26 mouse cellular contexts compared by ENCODE assay signal in genomic region chr11:12321445-12321844, GRCm38 (mm10).
DNase-seq lines count a peak whose midpoint lies in the region; ATAC-seq and TF ChIP-seq lines count a peak whose summit lies in the region.
"Had no signal": no experiment of that assay in that cellular context is flagged by ENCODE, and none has a peak within 500 bp of the region (broad histone marks: within the 10 kb centered on the region; RNA-seq: fewer than 3 reads in every experiment).

No protein-coding gene starts in this region.

- H3K36me3 ChIP-seq in midbrain, embryonic 11.5 days (ENCODE audit: control insufficient read depth, insufficient read depth, low read length): no peaks in the 10 kb centered on the region
- H3K36me3 ChIP-seq in midbrain, postnatal 0 days (ENCODE audit: insufficient read depth, low read length): no peaks in the 10 kb centered on the region
- H3K36me3 ChIP-seq in heart, embryonic 15.5 days: no peaks in the 10 kb centered on the region
- H3K36me3 ChIP-seq in hindbrain, postnatal 0 days (ENCODE audit: insufficient read depth, low read length): no peaks in the 10 kb centered on the region
- H3K36me3 ChIP-seq: hindbrain, embryonic 15.5 days; limb, embryonic 10.5 days; liver, embryonic 15.5 days; midbrain, embryonic 10.5 days; neural tube, embryonic 15.5 days had no signal

- H3K4me2 ChIP-seq in midbrain, embryonic 11.5 days: no peak overlapping the region
- no peak overlapping the region for H3K4me2 ChIP-seq in midbrain, postnatal 0 days (ENCODE audit: low read depth, low read length, poor library complexity, severe bottlenecking)
- H3K4me2 ChIP-seq in heart, embryonic 15.5 days: no peak overlapping the region
- no peak overlapping the region for H3K4me2 ChIP-seq in hindbrain, postnatal 0 days (ENCODE audit: low read depth, low read length)
- H3K4me2 ChIP-seq: hindbrain, embryonic 15.5 days; liver, embryonic 15.5 days; neural tube, embryonic 15.5 days had no signal

- H3K9me3 ChIP-seq in midbrain, embryonic 11.5 days (ENCODE audit: control insufficient read depth, low read length): no peaks in the 10 kb centered on the region
- H3K9me3 ChIP-seq in midbrain, postnatal 0 days (ENCODE audit: low read length): no peaks in the 10 kb centered on the region
- H3K9me3 ChIP-seq in heart, embryonic 15.5 days (replicated peaks): no peaks in the 10 kb centered on the region
- H3K9me3 ChIP-seq in hindbrain, postnatal 0 days (ENCODE audit: low read length): no peaks in the 10 kb centered on the region
- H3K9me3 ChIP-seq: hindbrain, embryonic 15.5 days; limb, embryonic 10.5 days; liver, embryonic 15.5 days; midbrain, embryonic 10.5 days; neural tube, embryonic 15.5 days had no signal

- peak; percentile 50 for DNase-seq in heart, adult 8-10 months (ENCODE audit: low spot score)
- DNase-seq in heart, postnatal 25 days (ENCODE audit: low spot score): no peak
- DNase-seq in midbrain, embryonic 11.5 days (ENCODE audit: low spot score, missing footprints): peak; percentile 49
- DNase-seq in midbrain, postnatal 0 days (ENCODE audit: low spot score): no peak
- no peak for DNase-seq in hindbrain, postnatal 0 days (ENCODE audit: low spot score)
- no peak for DNase-seq in adrenal gland, postnatal 14 days
- DNase-seq: adrenal gland, adult 8-10 months; cerebellum, adult 8-10 months; cerebellum, postnatal 36 days; gastrocnemius, postnatal 36 days; kidney, postnatal 25 days; liver; right cerebral cortex, postnatal 14 days; thymus, adult 2 months; thymus, postnatal 4 days had no signal

- H3K4me1 ChIP-seq in midbrain, embryonic 11.5 days (ENCODE audit: control insufficient read depth, insufficient read depth, low read length): no peaks in the 10 kb centered on the region
- H3K4me1 ChIP-seq in midbrain, postnatal 0 days (ENCODE audit: insufficient read depth, low read length): no peaks in the 10 kb centered on the region
- peaks cover 20% of the 10 kb centered on the region for H3K4me1 ChIP-seq in heart, embryonic 15.5 days (replicated peaks)
- no peaks in the 10 kb centered on the region for H3K4me1 ChIP-seq in hindbrain, postnatal 0 days (ENCODE audit: insufficient read depth, low read length)
- H3K4me1 ChIP-seq: hindbrain, embryonic 15.5 days; limb, embryonic 10.5 days; liver, embryonic 15.5 days; midbrain, embryonic 10.5 days; neural tube, embryonic 15.5 days had no signal

- no peak overlapping the region for H3K4me3 ChIP-seq in midbrain, embryonic 11.5 days (ENCODE audit: low read depth, low read length)
- H3K4me3 ChIP-seq in midbrain, postnatal 0 days (ENCODE audit: low read depth, low read length): no peak overlapping the region
- no peak overlapping the region for H3K4me3 ChIP-seq in heart, embryonic 15.5 days
- H3K4me3 ChIP-seq in hindbrain, postnatal 0 days (ENCODE audit: low read length): no peak overlapping the region
- H3K4me3 ChIP-seq: hindbrain, embryonic 15.5 days; layer of hippocampus, adult 2 months; limb, embryonic 10.5 days; liver, embryonic 15.5 days; midbrain, embryonic 10.5 days; neural tube, embryonic 15.5 days had no signal

- intact Hi-C loops in heart, postnatal 25 days (cut with DNase I): no loop called here

- no peak overlapping the region for H3K9ac ChIP-seq in midbrain, embryonic 11.5 days (ENCODE audit: low read length)
- H3K9ac ChIP-seq in midbrain, postnatal 0 days (replicated peaks; ENCODE audit: low read length, poor library complexity, severe bottlenecking): no peak overlapping the region
- no peak overlapping the region for H3K9ac ChIP-seq in heart, embryonic 15.5 days
- no peak overlapping the region for H3K9ac ChIP-seq in hindbrain, postnatal 0 days (replicated peaks; ENCODE audit: low read length)
- H3K9ac ChIP-seq: hindbrain, embryonic 15.5 days; liver, embryonic 15.5 days; neural tube, embryonic 15.5 days had no signal

- TF ChIP-seq CTCF in midbrain, postnatal 0 days (IDR thresholded peaks at IDR 0.05): no peak
- TF ChIP-seq CTCF in hindbrain, postnatal 0 days (IDR thresholded peaks at IDR 0.05; ENCODE audit: low read depth): no peak

- no peak for ATAC-seq in midbrain, embryonic 11.5 days (ENCODE audit: low FRiP score)
- ATAC-seq in midbrain, postnatal 0 days (ENCODE audit: low FRiP score): no peak
- peak; percentile 71; the same call in 1 of the 2 replicates for ATAC-seq in heart, embryonic 15.5 days (replicated peaks; ENCODE audit: insufficient number of reproducible peaks, insufficient read depth, low FRiP score, low read depth)
- ATAC-seq in hindbrain, postnatal 0 days: no peak
- ATAC-seq: activated CD4-positive, CD25-positive, alpha-beta regulatory T cell, adult 4 months; forebrain, embryonic 16.5 days; intestine, postnatal 0 days had no signal

- no peak overlapping the region for H3K27ac ChIP-seq in midbrain, embryonic 11.5 days (ENCODE audit: low read depth, low read length)
- no peak overlapping the region for H3K27ac ChIP-seq in midbrain, postnatal 0 days (ENCODE audit: low read depth, low read length)
- H3K27ac ChIP-seq in heart, embryonic 15.5 days: peak overlapping the region; percentile 75
- H3K27ac ChIP-seq in hindbrain, postnatal 0 days: no peak overlapping the region
- H3K27ac ChIP-seq: hindbrain, embryonic 15.5 days; layer of hippocampus, adult 2 months; limb, embryonic 10.5 days; liver, embryonic 15.5 days; midbrain, embryonic 10.5 days; neural tube, embryonic 15.5 days; stomach, postnatal 0 days had no signal

- no peaks in the 10 kb centered on the region for H3K27me3 ChIP-seq in midbrain, embryonic 11.5 days (ENCODE audit: control insufficient read depth, insufficient read depth, low read length)
- no peaks in the 10 kb centered on the region for H3K27me3 ChIP-seq in midbrain, postnatal 0 days (ENCODE audit: insufficient read depth, low read length)
- H3K27me3 ChIP-seq in heart, embryonic 15.5 days: no peaks in the 10 kb centered on the region
- H3K27me3 ChIP-seq in hindbrain, postnatal 0 days (ENCODE audit: insufficient read depth, low read length): no peaks in the 10 kb centered on the region
- H3K27me3 ChIP-seq: hindbrain, embryonic 15.5 days; liver, embryonic 15.5 days; neural tube, embryonic 15.5 days had no signal

- 58% methylated on average over 1 of the region's 1 CpGs for WGBS in midbrain, embryonic 11.5 days
- WGBS in midbrain, postnatal 0 days: 63% methylated on average over 1 of the region's 1 CpGs
- 39% methylated on average over 1 of the region's 1 CpGs for WGBS in heart, embryonic 15.5 days
- WGBS in hindbrain, postnatal 0 days: 48% methylated on average over 1 of the region's 1 CpGs

Comparison
In these comparisons a context has a peak if more than half of its experiments do, and no peak if none do; other contexts are left out.
1. DNase-seq: peak in heart, adult 8-10 months (single experiment) and midbrain, embryonic 11.5 days (single experiment); none in heart, postnatal 25 days (single experiment), midbrain, postnatal 0 days (single experiment), hindbrain, postnatal 0 days (single experiment) and adrenal gland, postnatal 14 days (single experiment).